Mouse (Mus musculus): ENCODE measurements around the gene Zfp541.

Gene Zfp541

GRCm38 (mm10) chr7:16061219-16062098 lies at the start of gene Zfp541:
Gene Zfp541, plus strand, starts transcription at chr7:16061814.
- DNase-seq, result no peak

GRCm38 (mm10) chr7:16012576-16013263 lies 48.9 kb upstream of the Zfp541 start:
- DNase-seq, result peak; percentile 37

- DNase-seq, result no peak
Measured at GRCm38 (mm10) chr7:16013722-16014275, 47.8 kb upstream of the Zfp541 start.

GRCm38 (mm10) chr7:16014521-16015175 lies 47.0 kb upstream of the Zfp541 start:
- DNase-seq, result peak; percentile 65

- DNase-seq, result no peak
Measured at GRCm38 (mm10) chr7:16015384-16015783, 46.2 kb upstream of the Zfp541 start.

GRCm38 (mm10) chr7:16018016-16018810 lies 43.4 kb upstream of the Zfp541 start:
- DNase-seq, result no peak

GRCm38 (mm10) chr7:16019256-16020094 lies 42.1 kb upstream of the Zfp541 start:
- DNase-seq, result no peak

- DNase-seq, result no peak
Measured at GRCm38 (mm10) chr7:16024603-16025222, 36.9 kb upstream of the Zfp541 start.

- DNase-seq, result peak; percentile 29
Measured at GRCm38 (mm10) chr7:16028102-16028927, 33.3 kb upstream of the Zfp541 start.

- no peak for DNase-seq
Measured at GRCm38 (mm10) chr7:16031072-16031471, 30.5 kb upstream of the Zfp541 start.

- no peak for DNase-seq
Measured at GRCm38 (mm10) chr7:16033059-16033458, 28.6 kb upstream of the Zfp541 start.

- DNase-seq, result no peak
Measured at GRCm38 (mm10) chr7:16033580-16034461, 27.8 kb upstream of the Zfp541 start.

- no peak for DNase-seq
Measured at GRCm38 (mm10) chr7:16036972-16037371, 24.6 kb upstream of the Zfp541 start.

GRCm38 (mm10) chr7:16039363-16039762 lies 22.3 kb upstream of the Zfp541 start:
- DNase-seq, result no peak

- DNase-seq, result peak; percentile 67
Measured at GRCm38 (mm10) chr7:16041208-16041607, 20.4 kb upstream of the Zfp541 start.

GRCm38 (mm10) chr7:16042850-16043775 lies 18.5 kb upstream of the Zfp541 start:
- no peak for DNase-seq

GRCm38 (mm10) chr7:16043861-16044435 lies 17.7 kb upstream of the Zfp541 start:
- no peak for DNase-seq
